Mouse (Mus musculus) right cerebral cortex, adult 2 months (tissue): Measurements from ENCODE around the gene 4930578G10Rik.
A peak's percentile ranks its signal among the peaks of the same experiment; 100 is the strongest.
"Not testable (repeated sequence)": the region's sequence is repeated elsewhere in the genome, so short reads cannot be mapped to it uniquely, and the experiment has no call there.

Experiments used
- DNase-seq, 2 experiments: peaks; one replicate each; pipeline ENCODE4 v3.0.0; 2021 to 2022; ENCODE audit warnings: low spot score in 2 of 2

The 4930578G10Rik gene

GRCm38 (mm10) chr4:42735245-42735644 lies at the start of gene 4930578G10Rik:
4930578G10Rik (plus strand) TSS chr4:42735545.
- not testable (repeated sequence) for DNase-seq

- not testable (repeated sequence) for DNase-seq
Measured at GRCm38 (mm10) chr4:42756477-42756876, 21.1 kb downstream of the 4930578G10Rik start, which contains the start of gene Ccl19. Ccl19 (minus strand) TSS chr4:42756577.

GRCm38 (mm10) chr4:42773893-42774292 lies 38.5 kb downstream of the 4930578G10Rik start, which contains the start of gene Ccl21a:
Ccl21a (minus strand) TSS chr4:42773993.
- not testable (repeated sequence) for DNase-seq

- not testable (repeated sequence) for DNase-seq
Measured at GRCm38 (mm10) chr4:42853788-42854187, 118.4 kb downstream of the 4930578G10Rik start, which contains the start of gene Fam205a1. Fam205a1 (minus strand) TSS chr4:42853888.

- not testable (repeated sequence) for DNase-seq
Measured at GRCm38 (mm10) chr4:42856671-42857070, 121.3 kb downstream of the 4930578G10Rik start, which contains the start of gene Gm12394. Gm12394 (minus strand) TSS chr4:42856771.

GRCm38 (mm10) chr4:42860483-42860882 lies 125.1 kb downstream of the 4930578G10Rik start:
- not testable (repeated sequence) for DNase-seq

GRCm38 (mm10) chr4:42863487-42863886 lies 128.1 kb downstream of the 4930578G10Rik start:
- DNase-seq = not testable (repeated sequence)

GRCm38 (mm10) chr4:42867390-42867789 lies 132.0 kb downstream of the 4930578G10Rik start:
- no peak for DNase-seq

- DNase-seq = no peak
Measured at GRCm38 (mm10) chr4:42868193-42868592, 132.8 kb downstream of the 4930578G10Rik start.

- no peak for DNase-seq
Measured at GRCm38 (mm10) chr4:42870748-42871147, 135.4 kb downstream of the 4930578G10Rik start.

- no peak for DNase-seq
Measured at GRCm38 (mm10) chr4:42872151-42872550, 136.8 kb downstream of the 4930578G10Rik start.

GRCm38 (mm10) chr4:42872746-42873435 lies 137.5 kb downstream of the 4930578G10Rik start:
- DNase-seq = no peak

- no peak for DNase-seq
Measured at GRCm38 (mm10) chr4:42874134-42874533, 138.8 kb downstream of the 4930578G10Rik start, which contains the start of gene Fam205c. Fam205c (minus strand) TSS chr4:42874234.

GRCm38 (mm10) chr4:42876586-42877291 lies 141.4 kb downstream of the 4930578G10Rik start:
- DNase-seq = peak; percentile 55 to 66

GRCm38 (mm10) chr4:42877657-42878056 lies 142.3 kb downstream of the 4930578G10Rik start:
- DNase-seq = no peak

GRCm38 (mm10) chr4:42879829-42880676 lies 144.7 kb downstream of the 4930578G10Rik start:
- no peak for DNase-seq

GRCm38 (mm10) chr4:42880677-42880948 lies 145.3 kb downstream of the 4930578G10Rik start:
- DNase-seq = no peak

- peak; percentile 51 to 57 for DNase-seq
Measured at GRCm38 (mm10) chr4:42886926-42887325, 151.6 kb downstream of the 4930578G10Rik start.

- no peak for DNase-seq
Measured at GRCm38 (mm10) chr4:42888806-42889205, 153.5 kb downstream of the 4930578G10Rik start.

- no peak for DNase-seq
Measured at GRCm38 (mm10) chr4:42891176-42891575, 155.8 kb downstream of the 4930578G10Rik start.

- no peak for DNase-seq
Measured at GRCm38 (mm10) chr4:42895118-42895517, 159.8 kb downstream of the 4930578G10Rik start.
